Mouse (Mus musculus) lung, embryonic 15.5 days (tissue): ENCODE results near the gene Slain2. TPM values are rescaled to one million over a fixed set of nuclear protein-coding genes. Genes with fewer than 3 reads are reported as not detected.
"Not testable (repeated sequence)": the region's sequence is repeated elsewhere in the genome, so short reads cannot be mapped to it uniquely, and the experiment has no call there.

ENCODE experiments used
- ATAC-seq: fragments of 200-750 bp; cut with Nextera tagmentation; 2 replicates; pipeline ENCODE4 v1.8.0; 2017; ENCODE audit warnings: moderate number of reproducible peaks, borderline replicate concordance; ENCODE audit not compliant: low FRiP score, low TSS enrichment; ENCODE audit errors: extremely low read depth
- H3K27ac ChIP-seq: fragments of 300-500 bp; sonication (generic); 2 replicates; pipeline ENCODE4 v1.5.1; 2015; ENCODE audit warnings: moderate library complexity, mild to moderate bottlenecking, inconsistent platforms
- H3K27me3 ChIP-seq: fragments of 300-500 bp; sonication (generic); 2 replicates; pipeline ENCODE4 v1.6.1; 2015; ENCODE audit warnings: inconsistent platforms
- H3K36me3 ChIP-seq: fragments of 300-500 bp; sonication (generic); 2 replicates; pipeline ENCODE4 v1.6.1; 2015; ENCODE audit warnings: inconsistent platforms
- H3K4me1 ChIP-seq: fragments of 300-500 bp; sonication (generic); 2 replicates; pipeline ENCODE4 v1.6.1; 2015; ENCODE audit warnings: inconsistent platforms
- H3K4me2 ChIP-seq: fragments of 300-500 bp; sonication (generic); 2 replicates; pipeline ENCODE4 v1.6.1; 2015; ENCODE audit warnings: inconsistent platforms, mild to moderate bottlenecking, moderate library complexity
- H3K4me3 ChIP-seq: fragments of 300-500 bp; sonication (generic); 2 replicates; pipeline ENCODE4 v1.5.1; 2015; ENCODE audit warnings: mild to moderate bottlenecking, inconsistent platforms
- H3K9ac ChIP-seq: fragments of 300-500 bp; sonication (generic); 2 replicates; pipeline ENCODE4 v1.6.1; 2015; ENCODE audit warnings: inconsistent platforms
- H3K9me3 ChIP-seq: fragments of 300-500 bp; sonication (generic); 2 replicates; pipeline ENCODE4 v1.6.1; 2016; ENCODE audit warnings: inconsistent platforms
- WGBS: fragments of 180-500 bp; shearing (Covaris S2); methylation state at CpG from one replicate; pipeline ENCODE4 v1.1.7; 2015; 5-methylcytosine and 5-hydroxymethylcytosine counted together
- polyA plus RNA-seq: library from polyadenylated mRNA; unstranded; fragments of >200 nt; fragmentation: Nextera tagmentation; extraction: Ambion mirVana; gene quantifications from 2 replicates; pipeline ENCODE4 v1.2.1, GENCODE M21; 2015

Slain2 gene
- polyA plus RNA-seq, 1 experiment from 2014 or later, result 15.8 TPM

- Histone ChIP-seq H3K27ac (no peak overlapping the region), H3K27me3 (no peaks in the 10 kb centered on the region), H3K4me1 (no peaks in the 10 kb centered on the region), H3K4me2 (no peak overlapping the region), H3K9ac (no peak overlapping the region), H3K9me3 (no peaks in the 10 kb centered on the region), H3K36me3 (peaks cover 30% of the 10 kb centered on the region), H3K4me3 (no peak overlapping the region)
- WGBS, result 72% methylated on average over 4 of the region's 4 CpGs
- no peak for ATAC-seq
These were observed 58.3 kb downstream of the Slain2 start for GRCm38 (mm10) chr5:72972435-72972834.

DNA sequence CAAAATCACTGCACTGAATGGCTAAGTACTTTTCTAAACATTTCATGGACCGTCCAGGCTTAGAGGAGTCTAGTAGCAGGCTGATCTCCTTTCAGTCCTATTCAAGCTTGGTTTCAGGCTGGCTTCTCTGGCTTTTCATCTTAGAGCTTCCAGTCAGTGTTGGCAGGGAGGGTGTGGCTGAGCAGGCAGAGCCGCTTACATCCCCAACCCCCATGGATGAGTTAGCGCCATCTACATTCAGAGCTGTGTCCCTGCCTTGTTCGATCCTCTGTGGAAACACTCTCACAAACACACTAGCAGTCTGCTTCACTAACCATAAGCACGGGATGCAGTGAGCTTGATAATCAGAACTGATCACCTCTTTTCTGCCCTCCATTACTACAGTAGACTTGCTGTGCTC is 58.8 kb downstream of the Slain2 start:
- H3K4me2 ChIP-seq, result no peak overlapping the region
- WGBS, result 67% methylated on average over 5 of the region's 5 CpGs
- H3K9me3 ChIP-seq, result no peaks in the 10 kb centered on the region
- no peaks in the 10 kb centered on the region for H3K27me3 ChIP-seq
- no peak for ATAC-seq
- H3K36me3 ChIP-seq, result peaks cover 30% of the 10 kb centered on the region
- H3K4me1 ChIP-seq, result no peaks in the 10 kb centered on the region
- H3K4me3 ChIP-seq, result no peak overlapping the region
- no peak overlapping the region for H3K27ac ChIP-seq
- H3K9ac ChIP-seq, result no peak overlapping the region

- no peaks in the 10 kb centered on the region for H3K27me3 ChIP-seq
- ATAC-seq, result no peak
- no peak within 1 kb of the TSS for H3K4me2 ChIP-seq
- no peaks in the 10 kb centered on the region for H3K4me1 ChIP-seq
- H3K27ac ChIP-seq, result no peak within 1 kb of the TSS
- H3K4me3 ChIP-seq, result no peak within 1 kb of the TSS
- no peak within 1 kb of the TSS for H3K9ac ChIP-seq
- no peaks in the 10 kb centered on the region for H3K9me3 ChIP-seq
- 97% methylated on average over 7 of the region's 7 CpGs for WGBS
- peaks cover 28% of the 10 kb centered on the region for H3K36me3 ChIP-seq
These were observed 60.5 kb downstream of the Slain2 start, which contains the start of gene Gm10135 for GRCm38 (mm10) chr5:72974602-72975001. TSS of gene Gm10135 (minus strand) at chr5:72974702.

DNA sequence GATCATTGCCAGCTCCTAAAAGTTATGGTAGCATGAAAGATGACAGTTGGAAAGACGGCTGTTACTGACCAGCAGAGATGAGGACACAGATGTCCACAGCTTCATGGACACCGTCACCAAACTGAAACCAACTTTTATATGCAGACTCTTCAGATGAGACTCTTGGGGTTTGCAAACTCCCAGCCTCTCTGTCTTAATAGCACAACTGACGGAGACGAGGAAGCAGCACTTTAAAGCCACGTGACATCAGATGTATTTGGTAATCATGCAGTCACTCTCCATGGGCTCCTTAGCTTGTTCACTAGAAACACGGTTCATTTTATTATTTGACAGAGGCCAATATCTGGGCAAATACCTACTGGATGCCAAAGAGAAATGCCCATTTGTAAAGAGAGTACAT is 61.9 kb downstream of the Slain2 start:
- Histone ChIP-seq H3K36me3 (peaks cover 34% of the 10 kb centered on the region), H3K27me3 (no peaks in the 10 kb centered on the region), H3K9me3 (no peaks in the 10 kb centered on the region), H3K9ac (no peak overlapping the region), H3K4me1 (no peaks in the 10 kb centered on the region), H3K4me2 (no peak overlapping the region), H3K4me3 (no peak overlapping the region), H3K27ac (no peak overlapping the region)
- WGBS, result 89% methylated on average over 6 of the region's 6 CpGs
- ATAC-seq, result no peak

DNA sequence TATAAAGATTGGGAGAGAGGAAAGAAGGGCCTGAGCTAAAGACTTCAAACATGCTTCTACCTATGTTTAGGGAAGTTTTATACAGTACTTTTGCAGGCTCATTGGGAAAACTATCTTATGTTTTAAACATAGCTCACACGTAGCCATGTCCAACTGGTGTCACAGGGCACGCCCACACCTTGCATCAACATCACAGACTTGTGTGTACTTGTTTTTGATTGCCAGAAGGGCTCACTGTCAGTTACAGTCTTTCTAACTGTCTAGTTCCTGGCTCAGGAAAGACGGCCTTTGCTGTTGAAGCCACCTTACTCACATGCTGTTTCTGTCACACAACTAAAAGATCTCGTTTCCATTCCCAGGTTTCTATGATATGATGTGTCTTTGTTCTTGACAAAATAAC is 62.4 kb downstream of the Slain2 start:
- no peak overlapping the region for H3K4me3 ChIP-seq
- H3K9me3 ChIP-seq, result no peaks in the 10 kb centered on the region
- no peak overlapping the region for H3K9ac ChIP-seq
- peaks cover 34% of the 10 kb centered on the region for H3K36me3 ChIP-seq
- H3K4me1 ChIP-seq, result no peaks in the 10 kb centered on the region
- no peak overlapping the region for H3K27ac ChIP-seq
- WGBS, result 77% methylated on average over 4 of the region's 4 CpGs
- no peak for ATAC-seq
- no peak overlapping the region for H3K4me2 ChIP-seq
- no peaks in the 10 kb centered on the region for H3K27me3 ChIP-seq

DNA sequence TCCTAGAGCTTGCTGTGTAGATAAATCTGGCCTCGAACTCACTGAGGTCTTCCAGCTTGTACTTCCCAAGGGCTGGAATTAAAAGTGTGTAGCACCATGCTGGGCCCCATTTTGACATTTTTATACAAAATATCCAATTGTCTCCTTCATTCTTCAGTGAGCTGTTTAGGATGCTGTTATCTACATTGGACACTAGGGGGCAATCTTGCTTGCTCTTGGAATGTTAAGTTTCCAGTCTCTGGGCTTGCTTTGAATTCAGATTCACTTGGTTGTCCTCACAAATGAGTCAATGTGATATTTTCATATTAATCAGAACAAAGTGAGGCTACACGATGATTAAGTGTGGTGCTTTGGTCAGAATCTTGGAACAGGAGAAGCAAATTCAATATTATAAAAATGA is 70.0 kb downstream of the Slain2 start:
- Histone ChIP-seq H3K4me3 (no peak overlapping the region), H3K4me1 (no peaks in the 10 kb centered on the region), H3K9me3 (no peaks in the 10 kb centered on the region), H3K4me2 (no peak overlapping the region), H3K27me3 (no peaks in the 10 kb centered on the region), H3K36me3 (peaks cover 9% of the 10 kb centered on the region; the same call in 1 of the 2 replicates), H3K9ac (no peak overlapping the region), H3K27ac (no peak overlapping the region)
- ATAC-seq, result no peak
- WGBS, result 5% methylated on average over 2 of the region's 2 CpGs

DNA sequence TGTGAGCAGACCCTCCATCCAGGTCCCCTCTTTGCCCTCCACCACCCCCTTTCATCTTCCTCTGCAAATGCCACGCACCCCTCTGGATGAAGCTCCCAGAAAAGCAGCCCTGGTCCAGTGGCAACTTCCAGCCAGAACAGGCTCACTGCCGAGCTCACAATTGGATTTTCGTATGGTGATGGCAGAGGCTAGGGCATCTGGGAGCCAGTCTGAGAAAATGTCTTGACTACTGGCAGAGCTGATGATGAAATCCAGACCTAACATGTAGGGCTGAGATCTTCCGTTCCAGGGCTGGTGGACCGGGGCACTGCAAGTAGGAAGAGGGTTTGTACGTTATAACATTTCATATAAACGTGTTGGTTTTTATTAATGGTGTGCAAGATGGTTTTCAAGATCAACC is 73.7 kb downstream of the Slain2 start:
- no peak overlapping the region for H3K4me2 ChIP-seq
- no peak overlapping the region for H3K4me3 ChIP-seq
- no peaks in the 10 kb centered on the region for H3K27me3 ChIP-seq
- WGBS, result 84% methylated on average over 7 of the region's 7 CpGs
- H3K36me3 ChIP-seq, result no peaks in the 10 kb centered on the region
- no peaks in the 10 kb centered on the region for H3K9me3 ChIP-seq
- no peaks in the 10 kb centered on the region for H3K4me1 ChIP-seq
- ATAC-seq, result no peak
- no peak overlapping the region for H3K27ac ChIP-seq
- H3K9ac ChIP-seq, result no peak overlapping the region

GRCm38 (mm10) chr5:72989756-72990155 is 75.7 kb downstream of the Slain2 start:
- H3K36me3 ChIP-seq, result no peaks in the 10 kb centered on the region
- no peak overlapping the region for H3K4me3 ChIP-seq
- no peaks in the 10 kb centered on the region for H3K9me3 ChIP-seq
- no peak overlapping the region for H3K4me2 ChIP-seq
- no peaks in the 10 kb centered on the region for H3K4me1 ChIP-seq
- H3K27ac ChIP-seq, result no peak overlapping the region
- no peak overlapping the region for H3K9ac ChIP-seq
- WGBS, result 59% methylated on average over 8 of the region's 8 CpGs
- H3K27me3 ChIP-seq, result no peaks in the 10 kb centered on the region
- no peak for ATAC-seq

DNA sequence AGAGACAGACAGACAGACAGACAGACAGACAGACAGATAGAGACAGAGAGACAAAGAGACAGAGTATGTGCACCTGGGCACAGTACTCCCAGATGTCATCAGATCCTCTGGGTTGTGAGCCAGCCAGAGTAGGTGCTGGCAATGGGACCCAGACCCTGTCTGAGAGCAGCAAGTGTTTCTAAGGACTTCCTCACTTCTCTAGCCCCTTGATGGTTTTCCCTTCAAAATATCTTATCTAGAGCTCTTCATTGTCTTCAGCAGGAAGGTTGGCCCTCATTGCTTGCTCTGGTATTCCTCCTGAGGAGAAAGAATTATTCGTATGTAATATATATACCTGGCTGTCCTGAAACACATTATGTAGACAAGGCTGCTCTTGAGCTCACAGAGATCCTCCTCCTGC is 78.4 kb downstream of the Slain2 start:
- no peaks in the 10 kb centered on the region for H3K4me1 ChIP-seq
- H3K27me3 ChIP-seq, result no peaks in the 10 kb centered on the region
- 82% methylated on average over 1 of the region's 1 CpGs for WGBS
- H3K27ac ChIP-seq, result no peak overlapping the region
- H3K9me3 ChIP-seq, result no peaks in the 10 kb centered on the region
- H3K36me3 ChIP-seq, result no peaks in the 10 kb centered on the region
- no peak overlapping the region for H3K9ac ChIP-seq
- no peak overlapping the region for H3K4me3 ChIP-seq
- no peak overlapping the region for H3K4me2 ChIP-seq
- no peak for ATAC-seq

- Histone ChIP-seq H3K27me3 (no peaks in the 10 kb centered on the region), H3K4me3 (no peak overlapping the region), H3K9me3 (no peaks in the 10 kb centered on the region), H3K27ac (no peak overlapping the region), H3K9ac (no peak overlapping the region), H3K36me3 (no peaks in the 10 kb centered on the region), H3K4me1 (no peaks in the 10 kb centered on the region), H3K4me2 (no peak overlapping the region)
- 68% methylated on average over 8 of the region's 8 CpGs for WGBS
- ATAC-seq, result no peak
These were observed 80.3 kb downstream of the Slain2 start for GRCm38 (mm10) chr5:72994424-72994823.

- Histone ChIP-seq H3K4me2 (no peak overlapping the region), H3K27me3 (no peaks in the 10 kb centered on the region)
- WGBS, result 64% methylated on average over 2 of the region's 2 CpGs
These were observed 80.8 kb downstream of the Slain2 start for GRCm38 (mm10) chr5:72994928-72995327.

GRCm38 (mm10) chr5:72995379-72995778 is 81.3 kb downstream of the Slain2 start:
- Histone ChIP-seq H3K27ac (no peak overlapping the region), H3K9ac (no peak overlapping the region), H3K4me3 (no peak overlapping the region), H3K9me3 (no peaks in the 10 kb centered on the region), H3K4me1 (no peaks in the 10 kb centered on the region), H3K4me2 (no peak overlapping the region), H3K27me3 (no peaks in the 10 kb centered on the region), H3K36me3 (no peaks in the 10 kb centered on the region)
- WGBS, result 30% methylated on average over 10 of the region's 10 CpGs
- ATAC-seq, result no peak

More at GRCm38 (mm10) chr5:72994928-72995327, 80.8 kb downstream of the Slain2 start:
- ATAC-seq, result no peak
- H3K9me3 ChIP-seq, result no peaks in the 10 kb centered on the region
- H3K4me1 ChIP-seq, result no peaks in the 10 kb centered on the region
- no peak overlapping the region for H3K9ac ChIP-seq
- H3K36me3 ChIP-seq, result no peaks in the 10 kb centered on the region
- H3K27ac ChIP-seq, result no peak overlapping the region
- no peak overlapping the region for H3K4me3 ChIP-seq

GRCm38 (mm10) chr5:72998546-72998945 is 84.4 kb downstream of the Slain2 start:
- not testable (repeated sequence) for H3K4me2 ChIP-seq, H3K27me3 ChIP-seq, H3K27ac ChIP-seq, H3K36me3 ChIP-seq, ATAC-seq, H3K4me3 ChIP-seq, H3K9ac ChIP-seq, H3K9me3 ChIP-seq, H3K4me1 ChIP-seq
- 74% methylated on average over 1 of the region's 1 CpGs for WGBS
